Mouse (Mus musculus) spleen, adult 12 weeks (tissue): ENCODE data around the gene Eif4e3.

ENCODE experiments used
- DNase-seq: peaks from one replicate; pipeline ENCODE4 v3.0.0; 2022; ENCODE audit warnings: low spot score

Gene Eif4e3

DNA sequence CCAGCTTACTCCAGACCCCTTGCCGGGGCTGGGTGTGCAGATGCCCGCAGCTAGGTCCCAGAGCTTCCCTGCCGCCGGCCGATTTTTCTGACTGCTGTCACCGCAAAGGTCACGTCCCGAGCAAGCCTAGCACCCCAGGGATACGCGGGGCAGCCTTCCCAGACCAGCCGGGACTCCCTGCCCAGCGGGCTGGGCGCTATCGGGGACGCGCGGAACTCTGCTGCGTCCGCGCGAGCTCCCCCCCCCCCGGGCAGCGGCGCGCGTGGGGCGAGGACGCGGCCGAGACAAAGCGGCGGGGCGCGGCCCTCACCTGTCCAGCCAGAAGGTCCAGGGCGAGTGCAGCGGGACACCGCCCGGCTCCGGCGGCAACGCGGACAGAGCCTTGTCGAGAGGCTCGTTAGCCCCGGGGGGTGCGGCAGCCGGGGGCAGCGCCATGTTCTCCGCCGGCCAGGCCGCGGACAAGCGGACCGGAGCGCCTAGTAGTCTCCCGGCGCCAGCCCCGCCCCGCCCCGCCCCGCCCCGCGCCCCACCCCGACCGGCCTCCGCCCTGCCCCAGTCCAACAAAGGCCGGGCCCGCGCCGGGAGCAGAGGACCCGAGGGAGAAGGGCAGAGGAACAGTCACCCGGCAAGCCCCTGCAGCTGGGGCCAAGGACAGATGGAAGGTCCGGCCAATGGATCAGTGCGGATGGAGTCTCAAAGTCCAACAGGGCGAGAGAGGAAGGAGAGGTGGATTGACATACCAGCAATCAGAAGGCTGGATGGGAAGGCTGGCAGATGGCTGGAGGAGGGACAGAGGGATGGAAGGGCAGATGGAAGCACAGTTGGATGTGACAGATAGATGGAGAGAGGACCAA, at the start of gene Eif4e3, which contains the start of gene Gm20696:
Gene Eif4e3 (minus strand): TSS at position 454 of the 854 bp plus-strand sequence.
Gene Gm20696 (minus strand): TSS at position 480 of the 854 bp plus-strand sequence.
- no peak for DNase-seq

DNA sequence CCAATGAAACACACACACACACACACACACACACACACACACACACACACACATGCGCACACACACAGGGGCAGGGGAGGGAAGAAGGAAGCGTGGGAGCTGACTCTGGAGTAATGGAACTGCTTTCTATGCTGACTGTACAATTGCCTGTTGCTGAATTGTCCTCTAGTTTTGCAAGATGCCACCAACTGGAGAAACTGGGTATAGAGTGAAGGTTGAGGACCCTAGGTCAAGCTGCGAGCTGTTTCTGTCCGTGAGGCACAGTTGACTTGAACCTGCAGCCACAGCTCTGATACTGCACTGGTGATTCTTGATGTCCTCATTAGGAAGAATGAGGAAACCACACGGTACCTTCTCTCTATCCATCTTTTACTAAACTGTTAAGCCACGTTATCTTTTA, 49.3 kb upstream of the Eif4e3 start:
- DNase-seq: no peak

DNA sequence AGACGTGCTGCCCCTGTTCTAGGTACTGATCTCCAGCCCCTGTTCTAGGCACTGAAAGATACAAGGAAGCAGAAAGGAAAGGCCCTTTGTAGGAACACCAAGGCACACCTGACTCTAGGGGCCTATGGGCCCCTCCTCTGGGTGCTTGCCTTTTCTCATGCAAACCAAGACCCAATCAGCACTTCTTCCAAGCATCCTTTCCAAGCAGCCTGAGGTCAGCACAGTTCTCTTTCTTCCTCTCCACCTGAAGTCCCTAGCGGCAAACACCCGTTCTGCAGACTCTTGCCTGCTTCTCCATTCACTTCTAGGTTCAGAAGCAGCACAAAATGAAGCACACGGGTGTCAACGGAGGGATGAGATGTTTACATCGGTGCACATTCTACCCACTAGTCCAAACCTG, 48.6 kb upstream of the Eif4e3 start:
- DNase-seq: no peak

DNA sequence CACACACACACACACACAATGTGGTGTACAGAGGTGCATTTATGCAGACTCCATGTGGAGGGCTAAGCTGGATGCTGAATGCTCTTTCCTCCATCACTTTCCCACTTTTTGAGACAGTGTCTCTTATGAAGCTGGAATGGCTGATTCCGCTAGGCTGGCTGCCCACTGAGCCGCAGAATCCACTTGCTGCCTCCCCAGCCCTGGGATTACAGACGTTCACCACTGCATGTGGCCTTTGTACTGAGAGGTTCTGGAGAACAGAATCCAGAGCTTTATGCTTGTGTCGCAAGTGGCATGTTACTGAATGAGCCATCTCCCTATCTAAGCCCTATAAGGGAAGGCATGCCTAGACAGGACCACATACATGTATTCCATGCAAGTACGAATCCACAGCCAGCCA, 46.7 kb upstream of the Eif4e3 start:
- no peak for DNase-seq

DNA sequence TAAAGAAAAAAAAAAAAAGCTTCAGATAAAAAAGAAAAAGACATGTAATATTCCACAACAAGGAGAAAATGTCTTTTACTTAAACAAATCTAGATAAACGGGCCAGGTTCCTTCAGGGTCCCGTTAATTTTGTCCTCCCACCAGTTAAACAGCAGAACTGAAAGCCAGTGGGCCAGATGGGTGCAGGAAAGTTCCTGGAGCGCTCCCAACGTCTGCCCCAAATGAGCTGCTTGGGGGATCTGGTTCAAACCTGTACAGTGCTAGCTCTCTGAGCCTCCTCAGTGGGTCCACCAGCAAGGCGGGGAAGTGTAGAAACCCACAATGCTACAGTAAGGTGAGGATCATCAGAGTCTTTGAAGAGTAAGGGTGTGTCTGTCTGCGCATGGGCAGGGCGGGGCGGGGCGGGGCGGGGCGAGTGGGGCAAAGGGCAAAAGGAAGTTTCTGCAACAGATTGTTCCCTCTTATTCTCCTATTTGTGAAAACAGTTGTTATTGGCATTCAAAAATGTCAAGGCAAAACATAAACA, 45.1 kb upstream of the Eif4e3 start:
- DNase-seq: no peak

DNA sequence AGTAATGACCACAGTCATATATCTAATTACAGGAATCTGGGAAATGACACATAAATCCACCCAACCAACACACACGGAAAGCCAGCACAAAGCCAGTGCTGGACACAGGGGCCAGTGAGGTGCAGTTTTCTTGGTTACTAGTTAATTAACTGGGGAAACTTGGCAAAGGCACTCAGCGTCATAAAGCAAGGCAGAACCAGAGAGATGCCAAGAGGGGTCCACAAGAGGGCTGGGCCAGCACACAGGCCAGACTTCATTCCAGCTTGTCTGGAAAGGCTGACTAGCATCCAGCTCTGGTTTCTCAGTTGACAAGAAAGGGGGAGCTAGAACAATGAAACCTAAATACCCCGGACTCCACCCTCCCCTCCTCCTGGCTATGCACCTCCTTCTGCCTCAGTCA, 33.9 kb upstream of the Eif4e3 start:
- DNase-seq: no peak

DNA sequence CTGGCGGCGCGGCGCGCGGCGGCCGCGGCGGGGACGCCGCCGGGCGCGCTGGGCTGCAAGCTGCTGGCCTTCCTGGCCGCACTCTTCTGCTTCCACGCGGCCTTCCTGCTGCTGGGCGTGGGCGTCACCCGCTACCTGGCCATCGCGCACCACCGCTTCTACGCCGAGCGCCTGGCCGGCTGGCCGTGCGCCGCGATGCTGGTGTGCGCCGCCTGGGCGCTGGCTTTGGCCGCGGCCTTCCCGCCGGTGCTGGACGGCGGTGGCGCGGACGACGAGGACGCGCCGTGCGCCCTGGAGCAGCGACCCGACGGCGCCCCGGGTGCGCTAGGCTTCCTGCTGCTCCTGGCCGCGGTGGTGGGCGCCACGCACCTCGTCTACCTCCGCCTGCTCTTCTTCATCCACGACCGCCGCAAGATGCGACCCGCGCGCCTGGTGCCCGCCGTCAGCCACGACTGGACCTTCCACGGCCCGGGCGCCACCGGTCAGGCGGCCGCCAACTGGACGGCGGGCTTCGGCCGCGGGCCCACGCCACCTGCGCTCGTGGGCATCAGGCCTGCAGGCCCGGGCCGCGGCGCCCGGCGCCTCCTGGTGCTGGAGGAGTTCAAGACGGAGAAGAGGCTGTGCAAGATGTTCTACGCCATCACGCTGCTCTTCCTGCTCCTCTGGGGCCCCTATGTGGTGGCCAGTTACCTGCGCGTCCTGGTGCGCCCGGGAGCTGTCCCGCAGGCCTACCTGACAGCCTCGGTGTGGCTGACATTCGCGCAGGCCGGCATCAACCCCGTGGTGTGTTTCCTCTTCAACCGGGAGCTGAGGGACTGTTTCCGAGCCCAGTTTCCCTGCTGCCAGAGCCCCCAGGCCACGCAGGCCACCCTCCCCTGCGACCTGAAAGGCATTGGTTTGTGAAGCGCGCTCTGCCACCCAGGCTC, 26.6 kb upstream of the Eif4e3 start:
- no peak for DNase-seq

DNA sequence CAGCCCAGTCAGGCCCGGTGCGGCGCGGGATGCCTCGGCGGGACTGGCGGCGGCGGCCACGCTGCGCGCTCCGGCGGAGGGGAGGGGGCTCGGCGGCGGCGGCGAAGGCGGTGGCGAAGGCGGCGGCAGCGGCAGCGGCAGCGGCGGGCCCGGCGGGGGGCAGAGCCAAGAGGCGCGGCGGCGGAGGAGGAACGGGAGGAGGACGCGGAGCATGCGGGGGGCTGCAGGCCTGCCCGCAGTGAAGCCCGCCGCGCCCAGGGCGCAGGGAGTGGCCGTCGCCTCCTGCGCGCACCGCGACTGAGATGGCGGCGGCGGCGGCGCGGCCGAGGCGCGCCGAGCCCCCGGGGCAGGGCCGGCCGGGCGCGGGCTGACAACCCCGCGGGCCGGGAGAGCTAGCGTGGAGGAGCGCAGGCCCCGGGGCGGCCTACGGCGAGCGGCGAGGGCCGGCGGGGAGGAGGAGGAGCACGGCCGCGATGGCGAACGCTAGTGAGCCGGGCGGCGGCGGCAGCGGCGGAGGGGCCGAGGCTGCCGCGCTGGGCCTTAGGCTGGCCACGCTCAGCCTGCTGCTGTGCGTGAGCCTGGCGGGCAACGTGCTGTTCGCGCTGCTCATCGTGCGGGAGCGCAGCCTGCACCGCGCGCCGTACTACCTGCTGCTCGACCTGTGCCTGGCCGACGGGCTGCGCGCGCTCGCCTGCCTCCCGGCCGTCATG, 25.8 kb upstream of the Eif4e3 start, which contains the start of gene Gpr27:
Gene Gpr27 (plus strand): TSS at position 474 of the 710 bp plus-strand sequence.
- DNase-seq: no peak

DNA sequence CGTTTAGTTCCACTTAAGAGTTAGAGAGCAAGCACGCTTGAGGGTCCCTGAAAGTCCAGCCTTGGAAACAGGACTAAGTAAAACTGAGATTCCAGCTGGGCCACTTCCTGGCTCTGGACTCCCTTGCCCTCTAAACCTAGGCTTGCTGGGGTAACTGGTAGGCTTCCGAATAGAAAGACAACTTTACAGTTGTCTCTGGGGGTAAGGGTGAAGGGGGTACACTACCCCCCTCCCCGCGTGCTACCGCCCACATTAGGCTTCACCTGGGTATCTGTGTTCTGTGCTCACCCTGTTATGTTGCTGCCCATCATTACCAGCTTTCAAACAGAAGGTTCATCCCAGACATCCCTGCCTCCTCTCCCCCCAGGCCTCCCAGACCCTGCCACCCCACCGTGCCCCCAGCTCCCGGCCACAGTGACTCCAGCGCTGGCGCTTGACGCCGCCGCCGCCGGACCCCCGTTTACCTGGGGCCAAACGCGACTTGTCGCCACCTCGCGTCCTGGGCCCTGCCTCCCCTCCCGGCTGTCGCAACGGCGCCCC, 25.2 kb upstream of the Eif4e3 start:
- no peak for DNase-seq

DNA sequence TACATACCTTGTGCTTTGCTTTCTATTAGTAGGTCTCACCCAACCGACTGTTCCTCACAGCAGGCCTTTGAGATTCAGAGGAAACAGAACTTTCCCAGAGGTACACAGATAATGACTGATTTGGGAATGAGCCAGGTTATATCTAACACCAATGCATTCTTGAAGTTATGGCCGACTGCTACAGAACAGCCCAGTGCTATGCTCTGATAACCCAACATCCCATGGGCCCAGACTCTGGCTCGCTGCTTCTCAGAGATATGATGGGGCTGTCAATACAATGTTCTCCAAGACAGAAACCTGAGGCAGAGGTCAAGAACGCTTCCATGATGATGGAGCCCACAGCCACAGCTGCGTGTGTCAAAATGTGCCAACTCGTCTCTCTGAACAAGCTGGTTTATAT, 21.9 kb upstream of the Eif4e3 start:
- DNase-seq: no peak

DNA sequence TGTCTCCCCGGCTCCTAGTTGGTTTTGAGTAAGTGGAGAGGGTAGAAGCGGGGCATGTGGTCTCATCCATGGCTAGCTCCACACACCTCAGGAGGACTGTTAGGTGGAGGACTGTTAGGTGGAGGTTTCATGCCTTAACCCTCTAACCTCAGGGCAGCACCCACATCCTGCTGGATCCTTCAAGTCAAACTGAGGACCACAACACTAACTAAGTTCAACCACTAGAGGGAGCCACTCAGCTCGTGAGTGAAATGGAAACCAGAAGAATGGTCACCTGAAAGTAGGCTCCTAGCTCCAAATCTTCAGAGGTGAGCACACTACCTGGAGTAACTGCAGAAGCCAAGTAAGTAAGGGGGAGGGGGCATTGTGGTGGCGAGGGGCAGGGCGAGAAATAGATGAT, 18.3 kb upstream of the Eif4e3 start:
- no peak for DNase-seq

DNA sequence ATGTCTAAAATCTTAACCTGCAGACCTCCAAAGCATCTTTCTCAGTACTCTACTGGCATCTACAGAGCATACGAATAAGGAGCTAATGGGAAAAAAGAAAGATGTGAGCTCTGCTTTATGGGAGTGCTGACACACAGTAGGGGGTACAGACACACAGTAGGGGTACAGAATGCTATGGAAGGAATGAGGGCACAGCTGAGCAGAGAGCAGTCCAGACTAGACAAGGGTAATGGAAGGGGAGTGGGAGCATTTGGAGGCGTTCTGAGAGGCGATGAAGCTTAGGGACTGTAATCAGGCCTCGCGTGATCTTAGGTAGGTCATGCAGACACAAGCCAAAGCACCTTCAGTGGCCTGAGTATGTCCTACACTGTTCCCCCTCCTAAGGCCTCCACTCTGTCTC, 17.4 kb upstream of the Eif4e3 start:
- no peak for DNase-seq

DNA sequence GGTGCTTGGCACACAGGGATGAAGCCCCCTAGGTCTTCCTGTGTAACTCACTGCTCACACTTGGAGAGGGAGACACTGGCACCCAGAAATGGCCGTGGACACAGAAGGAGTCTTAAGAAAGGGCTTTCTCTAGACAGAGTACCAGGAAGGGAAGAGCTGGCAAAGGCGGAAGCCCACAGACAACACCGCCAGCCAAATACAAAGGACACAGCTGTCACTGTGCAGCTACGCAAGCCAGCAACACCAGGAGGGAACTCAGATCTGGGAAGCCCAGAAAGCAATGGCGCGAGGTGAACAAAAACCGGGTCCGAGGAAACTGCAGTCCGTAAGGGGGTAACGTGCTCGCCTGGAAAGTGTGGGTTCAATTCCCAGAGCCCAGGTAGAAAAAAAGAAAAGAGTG, 11.5 kb upstream of the Eif4e3 start:
- DNase-seq: no peak

DNA sequence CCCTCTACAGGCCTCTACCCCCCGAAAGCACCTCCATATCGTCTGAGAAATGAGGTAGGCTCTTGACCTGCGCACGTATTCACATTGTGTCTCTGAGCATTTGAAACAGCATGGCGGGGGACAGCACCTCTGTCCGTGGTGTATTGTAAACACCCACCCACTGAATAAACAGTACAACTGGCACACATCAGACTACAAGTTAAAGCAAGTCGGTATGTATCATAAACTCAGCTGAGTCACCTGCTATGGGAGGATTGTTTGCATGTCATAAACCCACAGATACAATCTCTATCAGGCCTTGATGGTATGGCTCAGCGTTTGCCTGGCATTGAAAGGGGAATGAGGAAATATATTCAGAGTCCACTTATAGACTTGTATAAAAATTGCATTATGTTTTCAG, 10.8 kb upstream of the Eif4e3 start:
- DNase-seq: no peak

DNA sequence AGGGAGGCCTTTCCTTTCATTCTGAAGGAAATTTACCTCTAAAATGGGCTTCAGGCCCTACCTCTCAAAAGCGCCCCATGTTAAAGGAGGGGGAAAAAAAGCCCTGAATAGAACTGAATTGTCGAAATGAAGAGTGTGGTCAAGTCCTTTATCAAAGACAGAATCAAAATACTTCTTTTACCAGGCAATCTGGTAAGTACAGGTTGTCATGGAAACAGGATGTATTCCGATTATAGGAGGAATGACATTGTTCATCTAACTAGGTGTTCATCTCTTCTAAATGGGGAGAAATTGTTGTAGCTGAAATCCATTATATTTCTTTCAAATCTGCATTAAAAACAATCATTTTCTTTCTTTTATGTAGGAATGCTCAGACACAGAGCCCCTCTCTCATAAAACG, 7.9 kb upstream of the Eif4e3 start:
- DNase-seq: no peak

DNA sequence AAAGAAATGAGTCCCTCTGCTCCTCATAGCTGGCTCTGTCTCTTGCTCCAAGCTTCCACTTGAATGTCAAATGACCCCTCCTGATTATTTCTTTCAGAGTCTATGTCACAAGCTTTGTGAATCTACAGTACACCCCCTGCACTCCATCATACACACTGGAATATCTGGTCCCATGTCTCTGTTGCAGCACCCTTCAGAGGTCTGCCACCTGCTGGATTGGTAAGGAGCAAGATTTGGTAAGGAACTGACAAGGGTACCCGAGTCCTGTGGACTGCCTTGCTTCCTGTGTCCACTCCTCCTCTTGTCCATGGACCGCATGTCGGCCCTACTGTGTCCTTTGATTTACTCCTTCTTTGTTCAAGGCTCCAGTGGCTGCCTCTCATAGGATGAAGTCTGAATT, 5.2 kb upstream of the Eif4e3 start:
- no peak for DNase-seq

DNA sequence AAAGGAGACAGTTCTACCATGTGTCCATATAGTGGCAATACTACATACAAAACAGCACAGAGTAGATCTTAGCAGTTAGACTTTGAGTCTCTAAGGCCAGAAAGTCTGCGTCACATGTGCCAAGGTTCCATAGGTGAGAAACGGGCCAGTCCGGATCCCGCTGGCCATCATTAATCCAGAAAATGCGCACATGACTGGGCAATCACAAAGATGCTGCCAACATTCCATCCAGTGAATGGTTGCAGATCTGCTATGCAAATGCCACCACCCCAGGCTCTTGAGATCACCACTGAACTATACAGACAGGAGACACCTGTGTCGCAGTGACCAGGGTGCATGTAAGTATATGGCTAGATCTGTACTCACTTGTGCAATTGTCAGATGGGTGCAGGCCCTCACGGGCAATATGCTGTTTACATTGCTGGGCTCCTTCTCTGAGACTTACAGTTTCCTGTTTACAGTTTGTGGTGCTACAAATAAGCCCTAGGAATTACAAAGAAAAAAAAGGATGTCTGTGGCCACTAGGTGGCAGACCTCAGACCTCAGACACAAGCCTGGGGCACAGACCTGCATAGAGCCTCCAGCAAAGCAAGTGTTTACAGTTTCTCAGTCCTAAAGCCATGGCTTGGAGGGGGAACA, 4.0 kb upstream of the Eif4e3 start:
- DNase-seq: no peak

DNA sequence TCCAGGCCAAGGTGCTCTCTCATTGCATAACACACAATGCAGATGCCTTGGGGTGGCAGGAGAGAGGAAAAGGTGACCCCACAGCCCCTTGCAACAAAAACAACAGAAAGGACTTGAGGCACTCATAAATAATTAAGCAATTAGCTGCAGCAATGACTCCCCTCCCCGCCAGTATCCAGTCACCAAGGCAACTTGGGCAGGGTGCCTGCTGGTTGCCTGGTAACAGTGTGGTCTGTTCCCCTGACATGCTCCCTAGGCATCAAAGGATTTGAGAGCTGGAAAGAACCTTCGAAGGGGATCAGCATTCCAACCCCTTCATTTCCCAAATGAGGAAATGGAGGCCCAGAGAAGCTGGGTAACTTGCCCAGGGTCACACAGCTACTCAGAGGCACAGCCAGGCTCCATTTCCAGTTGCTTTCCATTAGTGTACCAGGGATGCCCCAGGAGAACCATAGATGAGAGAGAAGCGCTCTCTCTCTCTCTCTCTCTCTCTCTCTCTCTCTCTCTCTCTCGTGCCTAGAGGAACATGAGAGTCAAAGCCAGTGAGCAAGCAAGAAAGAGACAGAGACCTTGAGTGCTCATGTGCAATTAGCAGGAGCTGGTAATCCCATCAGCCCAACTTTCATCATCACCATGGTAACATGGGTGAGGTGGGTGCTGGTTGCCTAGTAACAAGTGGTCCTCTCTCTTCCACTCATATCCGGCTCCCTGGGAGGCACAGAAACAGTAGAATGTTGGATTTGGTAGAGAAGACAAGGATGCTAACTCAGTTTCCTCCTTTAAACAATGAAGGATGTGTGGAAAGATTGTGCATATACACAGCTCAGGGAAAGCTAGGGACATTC, 3.1 kb upstream of the Eif4e3 start:
- DNase-seq: no peak

DNA sequence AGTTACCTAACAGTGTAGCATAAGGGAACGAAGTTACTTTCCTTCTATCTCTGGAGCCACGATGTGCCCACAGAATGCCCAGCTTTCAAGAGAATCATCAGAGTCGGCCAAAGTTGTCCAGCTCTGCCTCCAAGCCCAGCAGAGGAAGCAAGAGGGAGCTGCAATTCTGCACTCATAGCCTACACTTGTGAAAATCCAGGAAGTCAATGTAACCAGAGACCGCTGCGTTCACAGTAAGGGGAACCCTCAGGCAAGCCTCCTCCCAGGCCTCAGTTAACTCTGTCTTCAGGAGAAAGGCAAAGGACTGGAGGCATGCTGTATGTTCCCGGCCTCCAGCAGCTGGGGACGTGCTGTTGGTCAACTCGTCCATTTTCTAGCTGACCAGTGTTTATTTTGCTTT, 719 bp upstream of the Eif4e3 start:
- DNase-seq: no peak
